Mouse (Mus musculus) heart, postnatal 36 days (tissue): Measurements from ENCODE around the gene Abr. TPM values are rescaled to one million over a fixed set of nuclear protein-coding genes. Genes with fewer than 3 reads are reported as not detected.

Experiments
- DNase-seq, 2 experiments: peaks; one replicate each; pipeline ENCODE4 v3.0.0; 2021 to 2022
- intact Hi-C: fragments of 180-260 bp; cut with DNase I; formaldehyde crosslinking; loops from one replicate; pipeline ENCODE4 v1.15.1; 2025
- total RNA-seq, 2 experiments: library from RNA; stranded (reverse); gene quantifications; 2 replicates each; pipeline ENCODE4 v1.2.3; 2021

The Abr gene
- total RNA-seq = 10 to 100 TPM; 25.8 TPM

GRCm38 (mm10) chr11:76622152-76622565 is at the start of gene Abr:
Abr (minus strand) TSS chr11:76622314.
- intact Hi-C loops = no loop called here
- peak; percentile 38 to 48 for DNase-seq

DNA sequence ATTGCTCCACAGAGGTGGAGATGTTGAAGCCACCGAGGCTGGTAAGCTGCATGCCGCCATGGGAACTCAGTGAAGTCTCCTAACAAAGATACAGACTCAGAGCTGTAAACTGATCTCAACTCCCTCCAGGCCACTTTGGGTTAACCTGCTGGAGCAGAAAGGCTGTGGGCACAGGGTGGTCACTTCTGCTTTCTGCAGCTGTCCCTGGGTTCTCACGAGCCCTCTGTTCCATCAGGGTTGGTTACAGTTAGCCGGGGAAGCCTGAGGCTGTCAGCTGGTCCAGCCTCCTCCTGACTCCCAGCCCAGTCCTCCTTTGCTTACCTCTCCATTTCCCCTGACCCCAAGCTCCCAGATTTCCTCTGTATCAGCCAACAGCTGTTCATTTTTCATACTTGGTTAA is 45.7 kb upstream of the Abr start:
- intact Hi-C loops = no loop called here
- no peak for DNase-seq

DNA sequence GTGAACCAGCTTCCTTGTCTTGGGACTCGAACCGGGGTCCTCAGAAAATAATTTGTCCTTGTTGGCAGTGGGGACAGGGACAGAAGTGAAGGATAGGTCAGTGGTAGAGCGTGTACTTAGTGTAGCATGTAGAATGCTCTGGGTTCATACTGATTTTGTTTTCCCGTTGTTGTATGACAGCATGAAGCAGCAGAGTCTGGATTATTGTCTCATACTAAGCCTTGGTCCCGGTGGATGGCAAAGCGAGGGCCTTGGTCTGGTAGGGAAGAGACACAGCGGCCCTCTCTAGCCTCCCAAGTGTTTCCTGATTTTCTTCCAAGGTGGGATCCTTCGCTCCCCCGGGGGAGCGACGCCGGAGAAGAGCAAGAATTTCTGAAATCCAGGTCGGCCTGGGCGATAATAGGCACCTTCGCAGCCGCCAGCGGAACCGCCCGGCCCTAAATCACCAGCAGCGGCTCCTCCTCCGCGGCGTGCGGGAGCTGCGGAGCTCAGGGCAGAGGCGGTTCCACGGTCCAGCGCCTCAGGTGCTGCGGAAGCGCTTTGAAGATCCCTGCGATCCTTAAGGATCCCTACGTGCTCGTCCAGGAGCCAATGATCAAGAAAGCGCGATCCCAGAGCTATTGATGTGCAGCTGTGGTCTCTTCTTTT is 44.0 kb upstream of the Abr start:
- no peak for DNase-seq
- intact Hi-C loops = no loop called here

GRCm38 (mm10) chr11:76661790-76662468 is 39.8 kb upstream of the Abr start:
- intact Hi-C loops = no loop called here
- DNase-seq = no peak

- DNase-seq = no peak
- intact Hi-C loops = loop anchor here (5.0 kb wide), 1 partner anchor 83 kb away; no protein-coding TSS in a partner anchor
Measured at GRCm38 (mm10) chr11:76659138-76659930, 37.2 kb upstream of the Abr start.

- DNase-seq = no peak
- intact Hi-C loops = loop anchor here (5.0 kb wide), 1 partner anchor 85 kb away; no protein-coding TSS in a partner anchor
Measured at GRCm38 (mm10) chr11:76657450-76657970, 35.4 kb upstream of the Abr start.

- DNase-seq = peak; percentile 16 to 40
- intact Hi-C loops = loop anchor here (5.0 kb wide), 1 partner anchor 87 kb away; no protein-coding TSS in a partner anchor
Measured at GRCm38 (mm10) chr11:76655106-76655505, 33.0 kb upstream of the Abr start.

DNA sequence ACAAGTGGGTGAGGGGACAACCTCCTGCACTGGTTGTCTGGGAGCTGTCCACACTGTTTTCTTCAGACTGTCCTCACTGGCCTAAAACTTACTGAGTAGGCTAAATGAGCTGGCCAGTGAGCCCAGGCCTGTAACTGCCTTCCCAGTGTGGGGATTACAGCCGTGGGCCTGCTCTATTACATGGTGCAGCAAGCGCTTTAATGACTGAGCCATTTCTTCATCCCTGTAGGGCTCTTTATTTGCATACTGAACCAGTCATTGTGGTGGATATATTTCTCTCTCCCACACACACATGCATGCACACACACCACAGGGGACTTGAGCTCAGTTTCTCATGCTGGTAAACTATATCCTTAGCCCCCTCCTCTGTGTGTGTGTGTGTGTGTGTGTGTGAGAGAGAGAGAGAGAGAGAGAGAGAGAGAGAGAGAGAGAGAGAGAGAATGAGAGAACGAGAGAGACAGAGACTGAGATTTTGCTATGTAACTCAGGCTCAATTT is 30.8 kb upstream of the Abr start:
- DNase-seq = no peak
- intact Hi-C loops = no loop called here

DNA sequence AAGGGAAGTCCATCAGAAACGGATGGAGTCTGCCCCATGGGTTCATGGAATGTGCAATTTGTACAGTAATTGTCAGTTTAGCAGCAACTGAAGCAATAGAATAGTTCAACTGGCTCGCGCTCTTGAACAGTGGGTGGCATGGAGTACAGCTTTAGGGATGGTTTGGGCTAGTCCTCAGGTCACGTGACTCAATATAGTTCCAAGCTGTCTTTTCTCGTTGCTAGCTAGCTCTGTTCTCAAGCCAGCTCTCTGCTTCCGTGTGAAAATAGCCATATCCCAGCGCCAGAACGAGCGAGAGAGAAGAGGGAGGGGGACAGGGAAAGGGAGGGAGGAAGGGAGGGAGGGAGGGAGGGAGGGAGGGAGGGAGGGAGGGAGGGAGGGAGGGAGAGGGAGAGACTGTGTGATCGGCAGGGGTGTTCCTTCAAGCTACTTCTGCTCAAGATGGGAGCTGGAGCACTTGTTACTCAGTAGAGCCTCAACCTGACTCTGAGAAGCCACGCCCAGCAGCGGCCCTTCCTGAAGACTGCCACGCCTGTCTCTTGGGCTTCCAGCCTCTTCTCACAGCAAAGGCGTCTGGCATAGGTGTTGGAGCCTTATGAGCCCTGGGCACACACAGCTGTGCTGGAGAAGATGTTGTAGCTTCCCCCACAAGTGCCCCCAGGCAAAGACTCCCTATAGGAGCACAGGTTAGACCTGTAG is 28.9 kb upstream of the Abr start:
- intact Hi-C loops = no loop called here
- DNase-seq = no peak

GRCm38 (mm10) chr11:76647500-76647899 is 25.4 kb upstream of the Abr start:
- intact Hi-C loops = loop anchor here (5.0 kb wide), 2 partner anchors 125 to 190 kb away; no protein-coding TSS in a partner anchor
- DNase-seq = peak; percentile 63 to 73

GRCm38 (mm10) chr11:76647062-76647461 is 24.9 kb upstream of the Abr start:
- intact Hi-C loops = loop anchor here (5.0 kb wide), 2 partner anchors 125 to 190 kb away; no protein-coding TSS in a partner anchor
- no peak for DNase-seq

DNA sequence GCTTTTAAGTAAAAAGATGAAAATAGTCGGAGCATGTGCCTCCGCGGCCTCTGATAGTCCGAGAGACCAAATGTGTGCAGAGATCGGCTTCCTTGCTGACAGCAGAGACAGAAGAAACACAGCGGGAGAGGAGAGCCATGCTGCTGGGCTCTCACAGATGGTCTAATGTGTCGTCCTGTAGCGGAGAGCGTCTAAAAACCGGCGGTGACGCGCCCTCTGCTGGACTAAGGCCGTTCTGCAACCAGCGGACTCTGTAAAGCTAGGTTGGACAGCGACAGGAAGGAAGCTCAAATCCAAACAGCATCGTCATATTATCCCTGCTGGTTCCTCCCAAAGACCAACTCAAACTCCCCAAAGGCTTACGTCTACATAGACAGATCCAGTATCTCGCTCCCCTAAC is 23.8 kb upstream of the Abr start:
- peak; percentile 87 to 96 for DNase-seq
- intact Hi-C loops = loop anchor here (1.0 to 5.0 kb wide), 3 partner anchors 105 to 189 kb away; no protein-coding TSS in a partner anchor

DNA sequence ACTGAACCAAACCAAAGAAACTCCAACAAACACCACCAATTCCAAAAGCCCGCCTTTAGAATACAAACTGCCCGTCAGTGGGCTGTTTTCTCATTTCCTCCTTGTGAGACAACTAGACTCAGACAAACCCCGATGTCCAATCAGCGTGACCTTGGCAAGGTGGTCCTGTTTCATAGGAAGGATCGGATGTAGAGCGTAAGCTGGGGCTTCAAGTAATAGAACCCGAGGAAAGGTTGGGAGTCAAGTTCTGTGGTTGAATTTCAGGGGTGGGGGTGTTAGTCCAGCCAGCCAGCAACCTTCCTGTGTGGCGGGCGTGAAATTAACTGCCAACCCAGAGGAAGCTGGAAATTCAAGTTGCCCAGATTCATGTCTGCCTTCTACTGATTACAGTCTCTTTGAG is 22.9 kb upstream of the Abr start:
- intact Hi-C loops = loop anchor here (5.0 kb wide), 2 partner anchors 123 to 188 kb away; no protein-coding TSS in a partner anchor

DNA sequence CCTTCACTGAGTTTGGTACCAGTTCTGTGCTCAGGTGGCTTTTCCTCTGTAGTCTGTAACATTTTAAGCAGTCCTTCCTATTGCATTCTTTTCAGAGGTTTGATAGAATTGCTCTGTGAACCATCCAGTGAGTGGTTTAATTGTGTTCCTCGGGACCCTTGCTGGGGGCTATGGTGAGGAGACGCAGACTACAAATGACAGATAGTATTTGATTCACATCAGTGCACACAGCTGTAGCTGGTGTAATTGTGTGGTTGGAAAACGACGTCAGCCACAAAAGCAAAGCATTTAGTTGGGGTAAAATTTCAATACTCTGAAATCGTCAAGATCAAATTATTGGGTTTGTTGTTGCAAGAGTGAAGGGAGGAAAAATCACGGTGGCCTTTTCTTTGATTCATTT is 22.1 kb upstream of the Abr start:
- intact Hi-C loops = no loop called here
- no peak for DNase-seq

More for the DNA sequence above, 22.9 kb upstream of the Abr start:
- DNase-seq = no peak

DNA sequence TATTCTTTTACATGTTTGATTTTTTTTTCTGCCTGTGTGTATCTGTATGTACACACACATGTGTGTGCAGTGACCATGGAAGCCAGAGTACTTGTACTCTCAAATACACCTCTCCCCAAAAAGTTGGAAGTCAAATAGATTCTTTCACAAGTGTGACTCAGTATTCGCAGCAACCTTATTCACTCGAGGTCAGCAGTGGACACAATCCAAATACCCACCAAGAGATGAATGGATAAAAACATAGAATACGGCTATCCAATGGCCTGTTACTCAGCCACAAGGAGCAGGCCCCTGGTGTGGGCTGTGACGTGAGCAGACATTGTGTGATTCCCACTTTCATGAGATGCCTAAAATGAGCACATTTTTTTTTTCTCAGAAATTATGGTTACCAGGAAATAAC is 18.1 kb upstream of the Abr start:
- no peak for DNase-seq
- intact Hi-C loops = no loop called here

GRCm38 (mm10) chr11:76639269-76639985 is 17.3 kb upstream of the Abr start:
- intact Hi-C loops = no loop called here

DNA sequence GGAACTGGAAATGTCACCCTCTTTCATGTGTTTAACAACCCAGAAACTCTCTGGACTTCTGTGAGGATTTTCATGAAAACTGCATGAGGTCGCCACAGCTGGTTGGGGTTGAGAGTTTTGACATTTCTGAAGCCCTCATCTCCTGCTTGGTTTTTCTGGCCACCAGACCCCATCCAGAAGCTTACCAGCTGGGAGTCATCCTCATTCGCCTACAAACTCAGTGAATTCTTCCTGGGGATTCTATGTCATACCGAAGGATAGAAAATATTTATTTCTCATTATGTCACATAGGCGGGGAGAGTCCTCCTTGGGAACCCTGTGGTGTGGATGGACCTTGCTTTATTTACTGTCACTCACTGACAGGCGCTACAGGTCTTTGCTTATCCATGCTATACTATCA is 8.4 kb upstream of the Abr start:
- no peak for DNase-seq
- intact Hi-C loops = no loop called here

More at GRCm38 (mm10) chr11:76639269-76639985, 17.3 kb upstream of the Abr start:
- no peak for DNase-seq

GRCm38 (mm10) chr11:76630023-76630422 is 7.9 kb upstream of the Abr start:
- DNase-seq = no peak
- intact Hi-C loops = no loop called here

DNA sequence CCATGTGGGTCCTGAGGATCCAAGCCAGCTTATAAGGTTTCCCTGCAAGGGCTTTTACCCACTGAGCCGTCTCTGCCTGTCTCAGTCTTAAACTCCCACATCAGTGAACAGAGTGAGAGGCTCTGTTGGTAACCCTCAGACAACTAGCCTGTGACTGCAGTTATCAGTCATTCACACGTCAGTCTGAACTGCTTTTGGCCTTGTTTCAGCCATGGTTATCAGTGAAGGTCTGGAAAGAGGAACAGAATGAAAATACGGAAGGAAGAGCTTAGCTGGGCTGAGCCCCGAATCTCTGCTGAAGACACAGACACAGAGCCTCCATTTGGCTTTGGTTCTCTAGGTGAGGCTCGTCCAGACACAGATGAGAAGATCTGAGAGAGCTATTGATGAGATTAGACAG is 6.5 kb upstream of the Abr start:
- DNase-seq = no peak
- intact Hi-C loops = no loop called here
